In genomic region chr4:145074276-145074675, GRCm38 (mm10) we compare ENCODE assay signal across 15 mouse cellular contexts.
DNase-seq lines count a peak whose midpoint lies in the region; ATAC-seq and TF ChIP-seq lines count a peak whose summit lies in the region.
"Had no signal": no experiment of that assay in that cellular context is flagged by ENCODE, and none has a peak within 500 bp of the region (broad histone marks: within the 10 kb centered on the region; RNA-seq: fewer than 3 reads in every experiment).

No protein-coding gene starts in this region.

- no peaks in the 10 kb centered on the region for H3K4me1 ChIP-seq in kidney, postnatal 0 days (replicated peaks; ENCODE audit: insufficient read depth, low read length)
- no peaks in the 10 kb centered on the region; the same call in 1 of the 2 replicates for H3K4me1 ChIP-seq in liver, embryonic 16.5 days (ENCODE audit: control insufficient read depth, low read depth, low read length)
- H3K4me1 ChIP-seq: heart, embryonic 10.5 days; midbrain, embryonic 10.5 days had no signal

- no peak overlapping the region for H3K4me3 ChIP-seq in kidney, postnatal 0 days (replicated peaks; ENCODE audit: low read depth, low read length)
- H3K4me3 ChIP-seq in liver, embryonic 16.5 days (ENCODE audit: low read depth, low read length), result no peak overlapping the region
- H3K4me3 ChIP-seq: heart, embryonic 10.5 days; midbrain, embryonic 10.5 days had no signal

- peak; percentile 57; the same call in 1 of the 2 replicates for ATAC-seq in kidney, postnatal 0 days (replicated peaks; ENCODE audit: low FRiP score, low read depth)
- ATAC-seq in liver, embryonic 16.5 days (ENCODE audit: low read depth), result peak; percentile 88
- ATAC-seq: CD4-positive, CD25-positive, alpha-beta regulatory T cell, adult 4 months; forebrain, embryonic 16.5 days had no signal

- TF ChIP-seq CTCF in kidney, postnatal 0 days (IDR thresholded peaks at IDR 0.05; ENCODE audit: low read depth), result no peak

- H3K27ac ChIP-seq in kidney, postnatal 0 days, result 0 out of 2 replicates have a peak overlapping the region, but pooled peaks have one; percentile 47
- H3K27ac ChIP-seq in liver, embryonic 16.5 days (ENCODE audit: low read length), result peak overlapping the region; percentile 66
- H3K27ac ChIP-seq: heart, embryonic 10.5 days; midbrain, embryonic 10.5 days had no signal

- H3K36me3 ChIP-seq in kidney, postnatal 0 days (ENCODE audit: insufficient read depth, low read length), result peaks cover 44% of the 10 kb centered on the region
- peaks cover 21% of the 10 kb centered on the region for H3K36me3 ChIP-seq in liver, embryonic 16.5 days (ENCODE audit: control insufficient read depth, insufficient read depth)

- WGBS in kidney, postnatal 0 days, result 71% methylated on average over 2 of the region's 2 CpGs
- WGBS in large intestine, adult 2 months, result 60% methylated on average over 2 of the region's 2 CpGs
- WGBS in liver, embryonic 16.5 days (ENCODE audit: insufficient replicate concordance), result 62% methylated on average over 2 of the region's 2 CpGs

- H3K9ac ChIP-seq in kidney, postnatal 0 days (ENCODE audit: low read depth, low read length), result no peak overlapping the region
- H3K9ac ChIP-seq in liver, embryonic 16.5 days (ENCODE audit: low read depth, low read length), result no peak overlapping the region

- no peaks in the 10 kb centered on the region for H3K9me3 ChIP-seq in kidney, postnatal 0 days (replicated peaks; ENCODE audit: low read length)
- no peaks in the 10 kb centered on the region for H3K9me3 ChIP-seq in liver, embryonic 16.5 days (replicated peaks; ENCODE audit: control insufficient read depth, low read length)
- H3K9me3 ChIP-seq: heart, embryonic 10.5 days; midbrain, embryonic 10.5 days had no signal

- H3K27me3 ChIP-seq in kidney, postnatal 0 days (ENCODE audit: insufficient read depth, low read length), result no peaks in the 10 kb centered on the region
- H3K27me3 ChIP-seq in liver, embryonic 16.5 days (ENCODE audit: control insufficient read depth, insufficient read depth, low read depth, low read length), result no peaks in the 10 kb centered on the region

- no peak for DNase-seq in kidney, postnatal 0 days (ENCODE audit: low spot score)
- DNase-seq in kidney, postnatal 4 days, result no peak
- peak; percentile 14 for DNase-seq in large intestine, adult 2 months (ENCODE audit: low read depth, low spot score)
- peak; percentile 81 for DNase-seq in yolk sac, embryonic 10.5 days (ENCODE audit: low spot score)
- DNase-seq in left cerebral cortex, adult 9 months (ENCODE audit: low spot score in 2 of 2), result no peak
- DNase-seq in layer of hippocampus, adult 11-12 months (ENCODE audit: low spot score), result no peak
- DNase-seq: cerebellum, adult 18-20 months; embryo, embryonic 11 days; right cerebral cortex, adult 18-20 months; spleen, adult 18-20 months had no signal

- no peak overlapping the region for H3K4me2 ChIP-seq in kidney, postnatal 0 days (ENCODE audit: low read length)
- no peak overlapping the region for H3K4me2 ChIP-seq in liver, embryonic 16.5 days (ENCODE audit: low read depth, low read length)

Comparison
In these comparisons a context has a peak if more than half of its experiments do, and no peak if none do; other contexts are left out.
1. DNase-seq: peak in large intestine, adult 2 months (single experiment) and yolk sac, embryonic 10.5 days (single experiment); none in kidney, postnatal 0 days (single experiment), kidney, postnatal 4 days (0 of 2), left cerebral cortex, adult 9 months (0 of 2) and layer of hippocampus, adult 11-12 months (single experiment).